Mouse (Mus musculus): ENCODE measurements at regions not wholly inside any gene's neighbourhood (a gene's known extent, or its start where the extent isn't known, plus 50 kb on each side); places are given as distances from the start of the nearest gene placed in this dataset.
A peak's percentile ranks its signal among the peaks of the same experiment; 100 is the strongest.

- ATAC-seq, result peak; percentile 51
- H3K9ac ChIP-seq (ENCODE audit: low read depth, low read length), result no peak overlapping the region
- H3K4me2 ChIP-seq (ENCODE audit: low read length), result no peak overlapping the region
Observed at GRCm38 (mm10) chr3:21816968-21817858, 259.2 kb upstream of the Tbl1xr1 start.

GRCm38 (mm10) chr3:21819030-21819429, 257.4 kb upstream of the Tbl1xr1 start:
- WGBS, result 68% methylated on average over 4 of the region's 4 CpGs
- H3K9me3 ChIP-seq (replicated peaks; ENCODE audit: control insufficient read depth, low read length, poor library complexity, severe bottlenecking), result no peaks in the 10 kb centered on the region
- no peak for ATAC-seq
- H3K4me3 ChIP-seq (ENCODE audit: low read depth, low read length), result no peak overlapping the region
- H3K4me1 ChIP-seq (ENCODE audit: control insufficient read depth, insufficient read depth, low read length), result peaks cover 5% of the 10 kb centered on the region; the same call in 1 of the 2 replicates
- H3K27me3 ChIP-seq (ENCODE audit: control insufficient read depth, insufficient read depth, low read depth, low read length), result no peaks in the 10 kb centered on the region
- H3K27ac ChIP-seq (ENCODE audit: low read length), result no peak overlapping the region
- H3K36me3 ChIP-seq (ENCODE audit: control insufficient read depth, insufficient read depth, low read length), result no peaks in the 10 kb centered on the region
- no peak overlapping the region for H3K4me2 ChIP-seq (ENCODE audit: low read length)
- no peak overlapping the region for H3K9ac ChIP-seq (ENCODE audit: low read depth, low read length)

More at GRCm38 (mm10) chr3:21816968-21817858, 259.2 kb upstream of the Tbl1xr1 start:
- H3K4me3 ChIP-seq (ENCODE audit: low read depth, low read length), result no peak overlapping the region
- H3K27ac ChIP-seq (ENCODE audit: low read length), result no peak overlapping the region
- H3K9me3 ChIP-seq (replicated peaks; ENCODE audit: control insufficient read depth, low read length, poor library complexity, severe bottlenecking), result no peaks in the 10 kb centered on the region
- H3K36me3 ChIP-seq (ENCODE audit: control insufficient read depth, insufficient read depth, low read length), result no peaks in the 10 kb centered on the region
- H3K27me3 ChIP-seq (ENCODE audit: control insufficient read depth, insufficient read depth, low read depth, low read length), result no peaks in the 10 kb centered on the region
- 32% methylated on average over 4 of the region's 4 CpGs for WGBS
- H3K4me1 ChIP-seq (ENCODE audit: control insufficient read depth, insufficient read depth, low read length), result peaks cover 4% of the 10 kb centered on the region; the same call in 1 of the 2 replicates

GRCm38 (mm10) chr3:21820051-21820598, 256.3 kb upstream of the Tbl1xr1 start:
- Histone ChIP-seq H3K36me3 (ENCODE audit: control insufficient read depth, insufficient read depth, low read length) (no peaks in the 10 kb centered on the region), H3K4me3 (ENCODE audit: low read depth, low read length) (no peak overlapping the region), H3K9me3 (replicated peaks; ENCODE audit: control insufficient read depth, low read length, poor library complexity, severe bottlenecking) (no peaks in the 10 kb centered on the region), H3K4me1 (ENCODE audit: control insufficient read depth, insufficient read depth, low read length) (peaks cover 8% of the 10 kb centered on the region; the same call in 1 of the 2 replicates), H3K27me3 (ENCODE audit: control insufficient read depth, insufficient read depth, low read depth, low read length) (no peaks in the 10 kb centered on the region), H3K27ac (ENCODE audit: low read length) (no peak overlapping the region), H3K9ac (ENCODE audit: low read depth, low read length) (no peak overlapping the region), H3K4me2 (ENCODE audit: low read length) (no peak overlapping the region)
- ATAC-seq, result no peak
- 72% methylated on average over 3 of the region's 3 CpGs for WGBS

- Histone ChIP-seq H3K27me3 (ENCODE audit: control insufficient read depth, insufficient read depth, low read depth, low read length) (no peaks in the 10 kb centered on the region), H3K9me3 (replicated peaks; ENCODE audit: control insufficient read depth, low read length, poor library complexity, severe bottlenecking) (no peaks in the 10 kb centered on the region), H3K27ac (ENCODE audit: low read length) (no peak overlapping the region), H3K4me3 (ENCODE audit: low read depth, low read length) (no peak overlapping the region), H3K9ac (ENCODE audit: low read depth, low read length) (no peak overlapping the region), H3K4me1 (ENCODE audit: control insufficient read depth, insufficient read depth, low read length) (peaks cover 6% of the 10 kb centered on the region; the same call in 1 of the 2 replicates), H3K4me2 (ENCODE audit: low read length) (no peak overlapping the region), H3K36me3 (ENCODE audit: control insufficient read depth, insufficient read depth, low read length) (no peaks in the 10 kb centered on the region)
- ATAC-seq, result no peak
- WGBS, result 82% methylated on average over 4 of the region's 4 CpGs
Observed at GRCm38 (mm10) chr3:21822675-21823074, 253.8 kb upstream of the Tbl1xr1 start.

GRCm38 (mm10) chr3:21823331-21823730, 253.1 kb upstream of the Tbl1xr1 start:
- H3K9ac ChIP-seq (ENCODE audit: low read depth, low read length), result no peak overlapping the region
- H3K27ac ChIP-seq (ENCODE audit: low read length), result no peak overlapping the region
- ATAC-seq, result no peak
- no peaks in the 10 kb centered on the region for H3K9me3 ChIP-seq (replicated peaks; ENCODE audit: control insufficient read depth, low read length, poor library complexity, severe bottlenecking)
- H3K4me2 ChIP-seq (ENCODE audit: low read length), result no peak overlapping the region
- H3K4me1 ChIP-seq (ENCODE audit: control insufficient read depth, insufficient read depth, low read length), result peaks cover 6% of the 10 kb centered on the region; the same call in 1 of the 2 replicates
- H3K27me3 ChIP-seq (ENCODE audit: control insufficient read depth, insufficient read depth, low read depth, low read length), result no peaks in the 10 kb centered on the region
- H3K36me3 ChIP-seq (ENCODE audit: control insufficient read depth, insufficient read depth, low read length), result no peaks in the 10 kb centered on the region
- no peak overlapping the region for H3K4me3 ChIP-seq (ENCODE audit: low read depth, low read length)
- WGBS, result 64% methylated on average over 4 of the region's 4 CpGs

GRCm38 (mm10) chr3:21824101-21824880, 252.2 kb upstream of the Tbl1xr1 start:
- Histone ChIP-seq H3K4me3 (ENCODE audit: low read depth, low read length) (no peak overlapping the region), H3K36me3 (ENCODE audit: control insufficient read depth, insufficient read depth, low read length) (no peaks in the 10 kb centered on the region), H3K9me3 (replicated peaks; ENCODE audit: control insufficient read depth, low read length, poor library complexity, severe bottlenecking) (no peaks in the 10 kb centered on the region), H3K27me3 (ENCODE audit: control insufficient read depth, insufficient read depth, low read depth, low read length) (no peaks in the 10 kb centered on the region), H3K9ac (ENCODE audit: low read depth, low read length) (no peak overlapping the region), H3K4me1 (ENCODE audit: control insufficient read depth, insufficient read depth, low read length) (peaks cover 6% of the 10 kb centered on the region; the same call in 1 of the 2 replicates), H3K4me2 (ENCODE audit: low read length) (no peak overlapping the region), H3K27ac (ENCODE audit: low read length) (no peak overlapping the region)
- WGBS, result 25% methylated on average over 8 of the region's 8 CpGs
- ATAC-seq, result peak; percentile 75

GRCm38 (mm10) chr3:21824913-21825610, 251.4 kb upstream of the Tbl1xr1 start:
- H3K4me1 ChIP-seq (ENCODE audit: control insufficient read depth, insufficient read depth, low read length), result peaks cover 6% of the 10 kb centered on the region; the same call in 1 of the 2 replicates
- no peaks in the 10 kb centered on the region for H3K9me3 ChIP-seq (replicated peaks; ENCODE audit: control insufficient read depth, low read length, poor library complexity, severe bottlenecking)
- no peaks in the 10 kb centered on the region for H3K36me3 ChIP-seq (ENCODE audit: control insufficient read depth, insufficient read depth, low read length)
- H3K9ac ChIP-seq (ENCODE audit: low read depth, low read length), result no peak overlapping the region
- H3K27me3 ChIP-seq (ENCODE audit: control insufficient read depth, insufficient read depth, low read depth, low read length), result no peaks in the 10 kb centered on the region
- 92% methylated on average over 5 of the region's 5 CpGs for whole genome bisulfite sequencing
- ATAC-seq, result no peak
- H3K4me3 ChIP-seq (ENCODE audit: low read depth, low read length), result no peak overlapping the region
- H3K4me2 ChIP-seq (ENCODE audit: low read length), result no peak overlapping the region
- H3K27ac ChIP-seq (ENCODE audit: low read length), result no peak overlapping the region

- no peaks in the 10 kb centered on the region for H3K36me3 ChIP-seq (ENCODE audit: control insufficient read depth, insufficient read depth, low read length)
Observed at GRCm38 (mm10) chr3:21827656-21828055, 248.8 kb upstream of the Tbl1xr1 start.

More at GRCm38 (mm10) chr3:21827656-21828055, 248.8 kb upstream of the Tbl1xr1 start:
- H3K4me1 ChIP-seq (ENCODE audit: control insufficient read depth, insufficient read depth, low read length), result peaks cover 5% of the 10 kb centered on the region; the same call in 1 of the 2 replicates
- H3K27ac ChIP-seq (ENCODE audit: low read length), result no peak overlapping the region
- no peak overlapping the region for H3K4me3 ChIP-seq (ENCODE audit: low read depth, low read length)
- H3K9me3 ChIP-seq (replicated peaks; ENCODE audit: control insufficient read depth, low read length, poor library complexity, severe bottlenecking), result no peaks in the 10 kb centered on the region
- no peak overlapping the region for H3K9ac ChIP-seq (ENCODE audit: low read depth, low read length)
- no peaks in the 10 kb centered on the region for H3K27me3 ChIP-seq (ENCODE audit: control insufficient read depth, insufficient read depth, low read depth, low read length)
- ATAC-seq, result no peak
- H3K4me2 ChIP-seq (ENCODE audit: low read length), result no peak overlapping the region
